Mouse (Mus musculus) liver, adult 2 months (tissue): Measurements from ENCODE around the gene Rpap2.

Source experiments
- CTCF ChIP-seq: fragments of 200-500 bp; IDR thresholded peaks from 2 replicates; pipeline ENCODE4 v1.5.1; 2011; ENCODE audit warnings: low read depth, low read length, control low read depth
- POLR2A ChIP-seq: fragments of 200-500 bp; IDR thresholded peaks from 2 replicates; pipeline ENCODE4 v1.6.1; 2011; ENCODE audit warnings: low read length, control low read depth; ENCODE audit not compliant: insufficient read depth; ENCODE audit errors: extremely low read depth

GRCm38 (mm10) chr5:107633651-107634050 is 36.5 kb downstream of the Rpap2 start:
- TF ChIP-seq POLR2A: no peak
- TF ChIP-seq CTCF: no peak
